Mouse (Mus musculus) megakaryocyte-erythroid progenitor cell, adult 5-6 weeks (primary cell): ENCODE results near the gene Casp9. TPM values are rescaled to one million over a fixed set of nuclear protein-coding genes. Genes with fewer than 3 reads are reported as not detected.

ENCODE experiments used
- ATAC-seq: replicated peaks from 2 replicates; pipeline ENCODE4 v1.8.0; 2016; ENCODE audit warnings: mild to moderate bottlenecking, inconsistent platforms; ENCODE audit not compliant: severe bottlenecking, poor library complexity, low FRiP score, low TSS enrichment
- total RNA-seq, 2 experiments: library from RNA; stranded (forward) in 1 of 2; stranded (reverse) in 1 of 2; fragments of 200-1000, 215-1000 nt in 1 of 2; fragments of >200 nt in 1 of 2; fragmentation: Nextera tagmentation in 1 of 2; gene quantifications; 2 replicates each; pipeline ENCODE4 v1.2.3; 2014 to 2017

Gene Casp9
- total RNA-seq, 2 experiments from 2014 or later = 11.4 to 16.5 TPM

DNA sequence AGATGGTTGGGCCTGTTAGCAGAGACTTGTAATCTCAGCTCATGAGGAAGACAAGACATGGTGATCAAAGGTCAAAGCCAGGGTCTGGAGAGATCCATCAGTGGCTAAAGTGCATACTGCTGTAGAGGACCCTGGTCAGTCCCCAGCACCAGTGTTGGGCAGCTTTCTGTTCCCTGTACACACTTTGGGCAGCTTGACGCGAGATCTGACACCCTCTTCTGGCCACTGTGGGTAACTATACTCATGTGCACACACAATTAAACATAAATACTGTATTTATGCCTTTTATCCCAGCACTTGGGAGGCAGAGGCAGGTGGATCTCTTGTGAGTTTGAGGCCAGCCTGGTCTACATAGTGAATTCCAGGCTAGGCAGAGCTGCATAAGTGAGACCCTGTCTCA, 17.6 kb downstream of the Casp9 start:
- ATAC-seq = no peak

DNA sequence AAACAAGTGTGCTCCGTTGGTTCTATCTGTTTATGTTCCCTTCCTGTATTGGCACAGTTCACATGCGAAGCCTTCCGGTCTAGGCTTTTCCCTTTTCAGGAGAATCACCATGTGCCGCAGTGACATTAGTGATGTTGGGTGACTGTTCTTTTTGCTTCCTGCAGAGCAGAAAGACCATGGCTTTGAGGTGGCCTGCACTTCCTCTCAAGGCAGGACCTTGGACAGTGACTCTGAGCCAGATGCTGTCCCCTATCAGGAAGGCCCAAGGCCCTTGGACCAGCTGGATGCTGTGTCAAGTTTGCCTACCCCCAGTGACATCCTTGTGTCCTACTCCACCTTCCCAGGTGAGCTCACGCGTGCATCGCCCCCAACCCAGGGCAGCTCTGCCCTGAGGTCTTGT, 18.0 kb downstream of the Casp9 start:
- 0 out of 2 replicates have a peak, but pooled peaks have one; percentile 23 for ATAC-seq

DNA sequence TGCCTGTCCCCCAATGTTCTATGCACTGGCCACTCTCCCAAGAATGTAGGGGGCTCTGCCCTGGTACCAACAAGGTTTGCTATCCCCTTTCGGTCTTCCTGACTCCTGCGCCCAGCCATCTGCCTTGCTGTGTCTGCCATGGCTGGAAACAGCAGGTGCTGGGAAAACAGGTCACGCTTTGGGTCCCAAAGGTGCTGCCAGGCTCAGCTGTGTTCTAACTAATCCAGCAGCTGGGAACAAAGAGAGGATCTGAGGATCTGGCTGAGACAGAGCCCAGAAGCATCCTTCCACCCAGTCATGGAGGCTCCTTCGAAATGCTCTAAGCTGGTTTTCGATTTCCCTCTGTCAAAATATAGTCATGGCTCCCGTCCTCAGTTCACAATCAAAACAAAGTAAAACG, 22.9 kb downstream of the Casp9 start:
- ATAC-seq = no peak

DNA sequence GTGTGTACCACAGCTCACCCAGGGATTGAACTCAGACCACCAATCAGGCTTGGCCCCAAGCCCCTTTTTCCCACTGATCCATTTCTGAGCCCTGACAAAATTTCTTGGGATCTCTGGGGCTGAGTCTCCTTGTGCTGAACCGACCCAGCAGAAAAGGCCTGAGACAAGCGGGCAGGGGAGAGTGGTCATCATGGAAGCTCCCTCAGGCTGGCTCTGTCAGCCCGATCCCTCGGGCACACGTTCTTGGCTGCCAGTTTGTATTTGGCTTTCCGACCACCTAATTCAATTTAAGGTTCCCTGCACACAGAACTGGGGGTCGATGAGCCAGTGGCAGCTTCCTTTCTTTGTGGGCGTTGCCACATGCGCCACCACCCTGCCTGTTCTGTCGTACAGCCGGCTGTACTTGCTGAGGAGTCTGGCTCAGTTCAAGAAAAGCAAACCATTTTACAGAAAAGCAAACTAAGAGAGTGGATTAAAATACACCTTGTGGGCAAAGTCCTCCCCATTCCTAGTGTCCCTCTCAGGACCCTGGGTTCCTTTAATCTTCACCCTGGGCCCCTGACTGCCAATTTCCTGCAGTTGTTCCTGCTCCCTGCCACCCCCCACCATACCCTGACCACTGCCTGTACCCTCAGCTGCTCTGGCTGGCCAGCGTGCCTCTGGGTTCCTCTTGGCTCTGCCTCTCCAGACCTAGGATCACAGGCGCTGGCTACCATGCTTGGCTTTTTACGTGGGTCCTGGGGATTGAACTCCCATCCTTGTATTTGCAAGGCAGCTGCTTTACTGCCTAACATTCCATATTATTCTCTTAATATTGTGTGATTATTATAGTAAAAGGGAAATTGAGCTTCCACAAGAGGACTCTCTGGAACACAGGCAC, 23.6 kb downstream of the Casp9 start:
- no peak for ATAC-seq

DNA sequence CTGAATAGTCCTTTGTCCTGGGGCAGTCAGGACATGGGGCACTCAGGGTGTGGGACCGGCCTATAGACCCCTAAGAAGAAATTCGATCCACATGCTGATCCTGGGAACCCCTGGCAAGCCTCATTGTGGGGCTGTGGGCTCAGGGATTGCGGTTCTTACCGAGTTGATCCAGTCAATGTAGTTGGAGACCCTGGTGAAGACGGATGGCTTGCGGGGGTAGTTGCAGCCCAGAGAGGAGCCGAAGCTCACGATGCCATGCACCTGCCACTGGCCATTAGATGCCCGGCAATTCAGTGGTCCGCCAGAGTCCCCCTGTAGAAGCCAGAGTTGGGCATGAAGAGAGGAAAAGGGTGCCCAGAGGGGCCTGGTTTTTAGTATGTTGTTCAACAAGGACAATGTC, 24.3 kb downstream of the Casp9 start:
- no peak for ATAC-seq

- no peak for ATAC-seq
These were observed 25.4 kb downstream of the Casp9 start for GRCm38 (mm10) chr4:141818861-141819260.

GRCm38 (mm10) chr4:141819316-141819715, 25.9 kb downstream of the Casp9 start:
- no peak for ATAC-seq

DNA sequence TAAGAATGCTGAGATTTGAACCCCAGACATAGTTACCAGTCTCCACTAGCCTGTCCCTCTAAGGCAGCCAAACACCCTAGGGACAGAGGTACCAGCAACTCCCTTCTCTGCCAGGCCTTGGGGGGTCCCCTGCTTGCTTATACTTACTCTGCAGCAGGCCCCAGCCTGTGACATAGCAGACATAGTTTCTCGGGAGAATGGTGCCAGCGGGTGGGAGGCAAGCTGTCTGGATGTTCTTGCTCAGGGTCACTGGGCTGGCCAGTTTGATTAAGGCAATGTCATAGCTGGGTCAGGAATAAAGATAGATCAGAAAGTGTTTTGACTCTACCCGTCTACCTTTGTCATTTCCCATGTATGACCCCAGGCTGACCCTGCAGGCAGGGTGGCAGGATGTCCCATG, 27.8 kb downstream of the Casp9 start:
- no peak for ATAC-seq

GRCm38 (mm10) chr4:141822089-141822488, 28.7 kb downstream of the Casp9 start:
- 0 out of 2 replicates have a peak, but pooled peaks have one; percentile 6 for ATAC-seq

DNA sequence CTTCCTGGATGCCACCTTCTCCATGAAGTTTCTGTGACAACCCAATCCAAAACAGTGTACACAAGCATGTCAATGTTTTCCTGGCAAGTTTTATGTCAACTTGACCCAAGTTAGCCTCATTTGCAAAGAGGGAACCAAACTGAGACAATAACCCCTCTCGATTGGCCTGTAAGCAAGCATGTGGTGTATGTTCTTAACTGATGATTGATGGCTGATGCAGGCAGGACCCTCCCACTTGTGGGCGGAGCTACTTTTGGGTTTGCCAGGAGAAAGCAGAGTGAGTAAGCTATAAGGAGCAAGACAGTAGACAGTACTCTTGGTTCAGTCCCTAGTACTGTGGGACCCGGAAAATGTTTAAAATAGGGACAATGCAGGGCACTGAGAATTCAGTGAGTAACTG, 29.6 kb downstream of the Casp9 start:
- ATAC-seq = peak; percentile 93

- ATAC-seq = no peak
These were observed 32.6 kb downstream of the Casp9 start, which contains the start of gene Cela2a for GRCm38 (mm10) chr4:141826060-141826459. Gene Cela2a (minus strand): TSS chr4:141826160.

DNA sequence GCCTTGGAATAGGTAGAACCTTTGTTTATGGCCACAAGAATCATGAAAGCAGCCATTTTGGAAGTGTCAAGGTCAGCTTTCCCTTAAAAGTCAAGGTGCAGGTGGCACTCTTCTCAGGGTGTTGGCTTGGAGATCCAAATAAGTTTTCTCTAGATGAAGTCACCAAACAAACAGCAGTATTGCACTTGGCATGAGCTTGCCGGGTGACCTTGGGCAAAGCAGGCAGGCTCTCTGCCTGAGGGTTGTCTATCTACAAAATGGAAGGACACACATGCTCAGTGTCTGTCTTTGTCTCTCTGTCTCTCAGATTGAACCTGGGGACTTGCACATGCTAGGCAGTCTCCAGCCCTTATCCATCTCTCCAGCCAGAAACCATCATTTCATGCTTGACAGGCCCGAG, 34.0 kb downstream of the Casp9 start:
- no peak for ATAC-seq

- ATAC-seq = no peak
These were observed 34.8 kb downstream of the Casp9 start for GRCm38 (mm10) chr4:141828177-141828576.

GRCm38 (mm10) chr4:141830381-141830780, 37.0 kb downstream of the Casp9 start:
- ATAC-seq = no peak

DNA sequence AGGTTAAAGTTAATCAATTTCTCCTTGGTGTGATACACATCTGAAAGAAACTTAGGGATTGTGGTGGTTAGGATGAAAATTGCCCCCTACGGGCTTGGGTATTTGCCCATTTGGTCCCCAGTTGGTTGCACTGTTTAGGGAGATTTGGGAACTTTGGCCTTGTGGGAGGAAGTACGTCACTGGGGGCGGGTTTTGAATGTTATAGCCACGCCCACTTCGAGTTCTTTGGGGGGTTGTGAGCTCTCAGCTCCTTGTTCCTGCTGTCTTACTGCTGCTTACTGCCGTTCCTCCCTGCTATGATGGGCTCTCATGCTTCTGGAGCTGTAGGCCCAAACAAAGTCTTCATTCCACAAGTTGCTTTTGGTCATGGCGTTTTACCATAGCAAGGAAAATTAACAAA, 37.9 kb downstream of the Casp9 start:
- no peak for ATAC-seq

- ATAC-seq = no peak
These were observed 40.5 kb downstream of the Casp9 start for GRCm38 (mm10) chr4:141833911-141834310.

GRCm38 (mm10) chr4:141834536-141835095, 41.2 kb downstream of the Casp9 start:
- no peak for ATAC-seq

DNA sequence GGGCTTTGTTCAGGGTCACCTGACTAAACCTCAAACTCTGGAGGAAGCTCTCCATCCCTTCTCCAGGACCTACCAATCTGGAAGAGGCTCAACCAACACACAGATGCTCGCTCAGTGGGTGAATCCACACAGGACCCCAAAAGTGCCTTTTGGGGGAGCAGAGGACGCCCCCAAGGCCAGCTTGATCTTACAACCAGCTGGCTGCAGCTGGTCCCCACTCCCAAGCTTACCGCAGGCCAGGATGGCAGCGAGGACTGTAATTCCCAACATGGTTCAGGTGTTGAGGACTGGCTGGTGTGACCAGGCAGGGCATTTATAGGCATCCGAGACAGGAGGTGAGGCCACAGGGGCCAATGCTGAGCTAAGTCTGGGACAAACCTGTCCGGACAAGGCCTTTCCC, 52.6 kb downstream of the Casp9 start, which contains the start of gene Ctrc:
Gene Ctrc (minus strand): TSS at position 361 of the 400 bp plus-strand sequence.
- no peak for ATAC-seq

- peak; percentile 45 for ATAC-seq
These were observed 60.0 kb downstream of the Casp9 start for GRCm38 (mm10) chr4:141853437-141853836.

DNA sequence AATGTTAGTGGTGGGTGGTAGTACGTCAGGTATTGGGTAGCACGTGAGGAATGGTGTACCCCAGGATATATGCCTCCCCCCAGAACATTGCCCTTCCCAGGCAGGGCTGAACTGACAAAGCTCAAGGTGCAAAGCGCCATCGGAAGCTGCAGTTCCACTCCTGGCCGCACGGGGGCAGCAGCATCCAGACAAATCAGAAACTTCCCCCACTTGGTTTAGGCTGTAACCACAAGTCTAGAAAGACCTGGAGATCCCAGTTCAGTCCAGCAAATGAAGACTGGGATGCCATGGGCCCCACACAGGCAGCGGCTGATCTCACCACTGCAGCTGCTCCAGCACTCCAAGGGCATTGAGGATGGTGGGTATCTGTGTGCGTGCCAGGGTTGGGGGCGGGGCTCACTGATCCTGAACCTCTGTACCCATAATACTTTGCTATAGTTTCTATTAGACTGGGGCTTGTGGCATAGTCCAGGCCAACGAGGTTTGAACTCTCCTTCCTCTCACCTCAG, 64.1 kb downstream of the Casp9 start:
- peak; percentile 60 for ATAC-seq

GRCm38 (mm10) chr4:141858501-141858900, 65.1 kb downstream of the Casp9 start:
- no peak for ATAC-seq
